26 mouse cellular contexts compared by ENCODE assay signal in genomic region chr9:31352716-31353115, GRCm38 (mm10).
"Had no signal": no experiment of that assay in that cellular context is flagged by ENCODE, and none has a peak within 500 bp of the region (broad histone marks: within the 10 kb centered on the region; RNA-seq: fewer than 3 reads in every experiment).

No protein-coding gene starts in this region.

- ATAC-seq: hindbrain, embryonic 16.5 days; intestine, embryonic 16.5 days had no signal

- H3K27me3 ChIP-seq: heart, embryonic 13.5 days; heart, embryonic 15.5 days; kidney, embryonic 15.5 days; limb, embryonic 13.5 days; limb, embryonic 15.5 days; liver, embryonic 12.5 days had no signal

- DNase-seq: gastrocnemius, adult 2 months; gastrocnemius, postnatal 10 days; gastrocnemius, postnatal 25 days; heart, adult 11 months; heart, adult 2 months; heart, postnatal 14 days; heart, postnatal 36 days; kidney, adult 11 months; kidney, adult 2 months; kidney, adult 9 months; kidney, postnatal 14 days; kidney, postnatal 36 days; layer of hippocampus, adult 9-11 months; layer of hippocampus, postnatal 36 days; left cerebral cortex, postnatal 4 days had no signal

- H3K9ac ChIP-seq: heart, embryonic 13.5 days; heart, embryonic 15.5 days; hindbrain, embryonic 14.5 days; kidney, embryonic 15.5 days; limb, embryonic 13.5 days; limb, embryonic 15.5 days; liver, embryonic 12.5 days had no signal

- H3K27ac ChIP-seq: gastrocnemius, adult 2 months; heart, adult 2 months; heart, embryonic 13.5 days; heart, embryonic 15.5 days; hindbrain, embryonic 14.5 days; kidney, embryonic 15.5 days; kidney, postnatal 0 days; limb, embryonic 13.5 days; limb, embryonic 15.5 days; liver, embryonic 12.5 days had no signal

- H3K4me1 ChIP-seq: heart, embryonic 15.5 days; kidney, embryonic 15.5 days; limb, embryonic 13.5 days; limb, embryonic 15.5 days; liver, embryonic 12.5 days had no signal

- H3K4me2 ChIP-seq: heart, embryonic 11.5 days; heart, embryonic 13.5 days; heart, embryonic 15.5 days; hindbrain, embryonic 14.5 days; kidney, embryonic 15.5 days; limb, embryonic 13.5 days; limb, embryonic 15.5 days; liver, embryonic 12.5 days had no signal

- H3K9me3 ChIP-seq: heart, embryonic 13.5 days; heart, embryonic 15.5 days; kidney, embryonic 15.5 days; limb, embryonic 13.5 days; limb, embryonic 15.5 days; liver, embryonic 12.5 days had no signal

- H3K4me3 ChIP-seq: gastrocnemius, adult 2 months; heart, adult 2 months; heart, embryonic 13.5 days; heart, embryonic 15.5 days; kidney, embryonic 15.5 days; limb, embryonic 13.5 days; limb, embryonic 15.5 days; liver, embryonic 12.5 days had no signal
